Mouse (Mus musculus) cortical plate, adult 2 months (tissue): ENCODE measurements around the gene Col16a1.

Experiments used
- CTCF ChIP-seq: fragments of 200-500 bp; IDR thresholded peaks from 2 replicates; pipeline ENCODE4 v1.5.1; 2011; ENCODE audit warnings: mild to moderate bottlenecking, control low read depth, low read length; ENCODE audit not compliant: insufficient read depth; ENCODE audit errors: extremely low read depth
- POLR2A ChIP-seq: fragments of 200-500 bp; IDR thresholded peaks from 2 replicates; pipeline ENCODE4 v1.6.1; 2011; ENCODE audit warnings: mild to moderate bottlenecking, low read length, control low read depth; ENCODE audit not compliant: insufficient read depth; ENCODE audit errors: extremely low read depth

DNA sequence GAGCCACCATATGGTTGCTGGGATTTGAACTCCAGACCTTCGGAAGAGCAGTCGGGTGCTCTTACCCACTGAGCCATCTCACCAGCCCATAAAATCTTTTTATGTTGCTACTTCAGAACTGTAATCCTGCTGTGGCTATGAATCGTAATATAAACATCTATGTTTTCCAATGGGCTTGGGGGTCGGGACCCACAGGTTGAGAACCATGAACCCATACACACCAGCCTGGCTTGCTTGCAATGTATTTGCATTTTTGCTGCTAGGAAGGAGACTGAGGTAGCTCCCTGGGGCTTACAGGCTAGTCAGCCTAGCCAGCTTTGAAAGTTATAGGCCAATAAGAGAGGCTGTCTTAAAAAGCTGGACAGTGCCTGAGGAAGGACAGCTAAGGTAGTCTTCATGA lies 36.9 kb upstream of the Col16a1 start:
- TF ChIP-seq CTCF: no peak
- no peak for TF ChIP-seq POLR2A
